In genomic region chr5:140768333-140768732, GRCm38 (mm10) we compare ENCODE assay signal across 8 mouse cellular contexts. TPM values are rescaled to one million over a fixed set of nuclear protein-coding genes. Genes with fewer than 3 reads are reported as not detected.
A peak's percentile ranks its signal among the peaks of the same experiment; 100 is the strongest.
DNase-seq lines count a peak whose midpoint lies in the region; ATAC-seq and TF ChIP-seq lines count a peak whose summit lies in the region.

No protein-coding gene starts in this region.

- no peak overlapping the region for H3K9ac ChIP-seq in forebrain, embryonic 14.5 days (ENCODE audit: low read length)

- H3K27ac ChIP-seq in bone marrow macrophage, adult 2 months (ENCODE audit: insufficient read depth, low read depth, low read length) = peak overlapping the region; percentile 98
- H3K27ac ChIP-seq in forebrain, embryonic 14.5 days (ENCODE audit: low read depth, low read length) = peak overlapping the region; percentile 71
- no peak overlapping the region for H3K27ac ChIP-seq in thymus, adult 2 months (ENCODE audit: control insufficient read depth, insufficient read depth, low read length)

- no peak for TF ChIP-seq POLR2A in bone marrow macrophage, adult 2 months (IDR thresholded peaks at IDR 0.05; ENCODE audit: borderline replicate concordance, low read depth, low read length)
- no peak for TF ChIP-seq POLR2A in thymus, adult 2 months (IDR thresholded peaks at IDR 0.05; ENCODE audit: control insufficient read depth, extremely low read depth, insufficient read depth, low read length, poor library complexity)

- H3K4me2 ChIP-seq in forebrain, embryonic 14.5 days (ENCODE audit: low read length) = no peak overlapping the region

- 0 out of 2 replicates have a peak, but pooled peaks cover 5% of the 10 kb centered on the region for H3K36me3 ChIP-seq in forebrain, embryonic 14.5 days (ENCODE audit: control insufficient read depth, insufficient read depth, low read length)
- no peaks in the 10 kb centered on the region for H3K36me3 ChIP-seq in thymus, adult 2 months (ENCODE audit: control insufficient read depth, insufficient read depth, low read length)

- H3K27me3 ChIP-seq in forebrain, embryonic 14.5 days (replicated peaks; ENCODE audit: control insufficient read depth, insufficient read depth, low read length) = no peaks in the 10 kb centered on the region
- H3K27me3 ChIP-seq in thymus, adult 2 months (ENCODE audit: control insufficient read depth, insufficient read depth, low read length) = no peaks in the 10 kb centered on the region

- 69% methylated on average over 5 of the region's 5 CpGs for WGBS in forebrain, embryonic 14.5 days
- WGBS in thymus, adult 2 months = 89% methylated on average over 5 of the region's 5 CpGs

- DNase-seq in heart, adult 11 months = peak; percentile 95
- no peak for DNase-seq in heart, postnatal 36 days
- DNase-seq in forebrain, embryonic 14.5 days (ENCODE audit: low spot score) = peak; percentile 35
- peak; percentile 83 to 91 for DNase-seq in layer of hippocampus, adult 8-10 months (ENCODE audit: low spot score in 2 of 2)
- DNase-seq in lung, postnatal 10 days = peak; percentile 61
- no peak for DNase-seq in thymus, adult 2 months
- DNase-seq in gastrocnemius, adult 18-20 months (ENCODE audit: low spot score) = no peak

- no peak; the same call in 1 of the 2 replicates for ATAC-seq in forebrain, embryonic 14.5 days

- H3K4me3 ChIP-seq in bone marrow macrophage, adult 2 months (ENCODE audit: insufficient read depth, low read length) = no peak overlapping the region
- no peak overlapping the region for H3K4me3 ChIP-seq in forebrain, embryonic 14.5 days (ENCODE audit: low read depth, low read length)
- no peak overlapping the region for H3K4me3 ChIP-seq in thymus, adult 2 months (ENCODE audit: control insufficient read depth, insufficient read depth, low read length)

- no peak for TF ChIP-seq CTCF in bone marrow macrophage, adult 2 months (IDR thresholded peaks at IDR 0.05; ENCODE audit: low read depth, low read length)
- TF ChIP-seq CTCF in thymus, adult 2 months (IDR thresholded peaks at IDR 0.05; ENCODE audit: borderline replicate concordance, control insufficient read depth, extremely low read depth, insufficient read depth, low read length, poor library complexity) = no peak

- intact Hi-C loops in heart, postnatal 36 days (cut with DNase I) = loop anchor here (5.0 kb wide), 1 partner anchor 59 kb away; no protein-coding TSS in a partner anchor

- no peaks in the 10 kb centered on the region for H3K9me3 ChIP-seq in forebrain, embryonic 14.5 days (replicated peaks; ENCODE audit: control insufficient read depth, low read length)

- peaks cover 91% of the 10 kb centered on the region for H3K4me1 ChIP-seq in bone marrow macrophage, adult 2 months (ENCODE audit: control insufficient read depth, insufficient read depth, low read length)
- H3K4me1 ChIP-seq in forebrain, embryonic 14.5 days (ENCODE audit: control insufficient read depth, insufficient read depth, low read length) = peaks cover 12% of the 10 kb centered on the region
- peaks cover 36% of the 10 kb centered on the region for H3K4me1 ChIP-seq in thymus, adult 2 months (replicated peaks; ENCODE audit: control insufficient read depth, insufficient read depth, low read length)

RNA-seq across cellular contexts. Expression of gene Amz1, which starts 44.4 kb away (rescaled TPM):
- under 1 TPM; 0.46 to 0.72 TPM for total RNA-seq in heart, postnatal 36 days (2021)
- polyA plus RNA-seq in bone marrow macrophage, adult 2 months (2012; ENCODE audit: insufficient read depth, insufficient read length, missing spikeins) = 23.4 and 27.0 TPM in 2 replicates
- 2.6 and 3.6 TPM in 2 replicates for polyA plus RNA-seq in forebrain, embryonic 14.5 days (2014; fragmentation: Nextera tagmentation; extraction: Ambion mirVana)
- total RNA-seq in layer of hippocampus, adult 8-10 months (2022) = 10 to 100 TPM; 15.3 to 21.4 (median 18.7) TPM
- polyA plus RNA-seq in thymus, adult 2 months (2012; rRNA removed) = 10.6 and 13.7 TPM in 2 replicates
- under 1 TPM in 1 of 2 experiments, not detected in 1; 0.36 TPM for total RNA-seq in gastrocnemius, adult 18-20 months (2021)

Comparison
In these comparisons a context has a peak if more than half of its experiments do, and no peak if none do; other contexts are left out.
1. DNase-seq: peak in heart, adult 11 months (single experiment), forebrain, embryonic 14.5 days (single experiment), layer of hippocampus, adult 8-10 months (2 of 2) and lung, postnatal 10 days (single experiment); none in heart, postnatal 36 days (0 of 2), thymus, adult 2 months (single experiment) and gastrocnemius, adult 18-20 months (single experiment).
2. RNA of gene Amz1, which starts 44.4 kb away (total RNA-seq): 15.3 to 21.4 TPM in layer of hippocampus, adult 8-10 months; 0.46 to 0.72 TPM in heart, postnatal 36 days and 0.36 TPM in gastrocnemius, adult 18-20 months; every median in the first group is over 4 times any median in the second.